Mouse (Mus musculus): ENCODE measurements around the gene Rbp2. TPM values are rescaled to one million over a fixed set of nuclear protein-coding genes. Genes with fewer than 3 reads are reported as not detected.

Gene Rbp2
- polyA plus RNA-seq, 1 experiment from 2014 or later = 4.1 TPM

DNA sequence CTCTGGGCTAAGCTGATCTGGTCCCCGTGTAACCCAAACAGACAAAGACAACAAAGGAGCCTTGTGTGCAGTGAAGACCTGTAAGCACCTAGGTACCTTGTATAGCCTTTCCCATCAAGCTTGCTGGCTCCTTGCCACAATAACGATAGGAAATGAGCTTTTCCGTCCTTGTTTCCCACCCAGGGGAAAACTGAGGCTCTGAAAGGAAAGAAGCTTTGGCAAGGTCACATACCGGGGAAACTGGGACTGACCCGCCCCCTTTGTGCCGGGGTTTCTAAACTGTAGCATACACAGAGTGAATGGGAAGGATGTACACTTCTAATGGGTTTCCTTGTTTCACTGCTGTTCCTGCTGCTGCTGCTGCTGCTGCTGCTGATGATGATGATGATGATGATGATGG lies 12.1 kb downstream of the Rbp2 start:
- Histone ChIP-seq H3K9ac (replicated peaks; ENCODE audit: low read depth, low read length) (no peak overlapping the region), H3K4me1 (ENCODE audit: control insufficient read depth, insufficient read depth, low read length) (peaks cover 22% of the 10 kb centered on the region), H3K4me3 (ENCODE audit: low read depth, low read length) (no peak overlapping the region), H3K36me3 (ENCODE audit: control insufficient read depth, insufficient read depth, low read length) (no peaks in the 10 kb centered on the region), H3K4me2 (replicated peaks; ENCODE audit: low read depth, low read length) (peak overlapping the region; percentile 21; the same call in 1 of the 2 replicates), H3K9me3 (ENCODE audit: control insufficient read depth, low read depth, low read length) (no peaks in the 10 kb centered on the region), H3K27me3 (ENCODE audit: control insufficient read depth, insufficient read depth, low read length) (no peaks in the 10 kb centered on the region), H3K27ac (ENCODE audit: low read length) (peak overlapping the region; percentile 49; the same call in 1 of the 2 replicates)
- ATAC-seq (ENCODE audit: insufficient number of reproducible peaks, insufficient read depth, low FRiP score, low read depth) = 0 out of 2 replicates have a peak, but pooled peaks have one; percentile 11
- WGBS = 25% methylated on average over 6 of the region's 6 CpGs

DNA sequence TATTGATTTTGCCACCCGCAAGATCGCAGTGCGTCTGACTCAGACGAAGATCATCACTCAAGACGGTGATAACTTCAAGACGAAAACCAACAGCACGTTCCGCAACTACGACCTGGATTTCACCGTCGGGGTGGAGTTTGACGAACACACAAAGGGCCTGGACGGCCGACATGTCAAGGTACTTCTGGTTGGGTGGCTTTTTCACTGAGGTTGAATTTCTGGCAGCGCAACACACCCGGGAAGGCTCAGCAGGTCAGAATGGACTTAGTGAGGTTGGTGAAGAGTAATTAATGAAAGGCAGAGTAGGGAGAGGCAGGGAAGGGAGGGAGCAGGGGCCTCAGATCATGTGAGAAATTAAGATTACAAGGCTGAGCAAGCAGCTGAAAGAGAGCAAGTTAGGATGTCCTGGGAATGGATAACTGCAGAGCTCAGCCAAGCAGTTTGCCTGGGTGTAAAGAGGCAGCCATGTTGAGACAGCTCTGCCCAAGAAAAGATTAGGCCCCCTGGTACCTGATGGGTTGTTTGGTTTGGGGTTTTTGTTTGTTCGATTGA lies 12.9 kb downstream of the Rbp2 start:
- H3K27ac ChIP-seq (ENCODE audit: low read length) = peak overlapping the region; percentile 44; the same call in 1 of the 2 replicates
- no peak for ATAC-seq (ENCODE audit: insufficient number of reproducible peaks, insufficient read depth, low FRiP score, low read depth)
- H3K4me1 ChIP-seq (ENCODE audit: control insufficient read depth, insufficient read depth, low read length) = peaks cover 22% of the 10 kb centered on the region
- H3K4me2 ChIP-seq (replicated peaks; ENCODE audit: low read depth, low read length) = no peak overlapping the region
- no peaks in the 10 kb centered on the region for H3K36me3 ChIP-seq (ENCODE audit: control insufficient read depth, insufficient read depth, low read length)
- no peak overlapping the region for H3K4me3 ChIP-seq (ENCODE audit: low read depth, low read length)
- H3K9ac ChIP-seq (replicated peaks; ENCODE audit: low read depth, low read length) = no peak overlapping the region
- no peaks in the 10 kb centered on the region for H3K27me3 ChIP-seq (ENCODE audit: control insufficient read depth, insufficient read depth, low read length)
- no peaks in the 10 kb centered on the region for H3K9me3 ChIP-seq (ENCODE audit: control insufficient read depth, low read depth, low read length)
- 49% methylated on average over 17 of the region's 17 CpGs for WGBS

DNA sequence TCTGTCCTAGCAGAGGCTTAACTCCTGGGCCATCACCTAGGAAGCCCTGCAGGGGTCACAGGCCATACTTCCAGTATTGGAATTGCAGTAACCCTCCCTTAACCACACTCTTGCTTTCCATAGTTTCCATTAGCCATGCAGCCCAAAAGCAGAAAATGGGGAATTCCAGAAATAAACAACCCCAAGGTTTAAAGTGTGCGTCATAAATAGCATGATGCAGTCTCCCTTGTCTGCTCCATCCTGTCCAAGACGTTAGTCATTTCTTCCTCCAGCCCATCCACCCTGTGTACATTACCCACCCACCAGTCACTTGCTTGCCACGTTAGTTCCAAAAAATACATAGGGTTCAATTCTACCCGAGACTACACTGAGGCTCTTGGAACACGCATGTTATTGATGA lies 13.7 kb downstream of the Rbp2 start:
- Histone ChIP-seq H3K27me3 (ENCODE audit: control insufficient read depth, insufficient read depth, low read length) (no peaks in the 10 kb centered on the region), H3K36me3 (ENCODE audit: control insufficient read depth, insufficient read depth, low read length) (no peaks in the 10 kb centered on the region), H3K4me1 (ENCODE audit: control insufficient read depth, insufficient read depth, low read length) (peaks cover 22% of the 10 kb centered on the region), H3K4me3 (ENCODE audit: low read depth, low read length) (no peak overlapping the region), H3K9me3 (ENCODE audit: control insufficient read depth, low read depth, low read length) (no peaks in the 10 kb centered on the region), H3K9ac (replicated peaks; ENCODE audit: low read depth, low read length) (no peak overlapping the region), H3K4me2 (replicated peaks; ENCODE audit: low read depth, low read length) (no peak overlapping the region), H3K27ac (ENCODE audit: low read length) (no peak overlapping the region)
- 74% methylated on average over 5 of the region's 5 CpGs for WGBS
- ATAC-seq (ENCODE audit: insufficient number of reproducible peaks, insufficient read depth, low FRiP score, low read depth) = no peak

DNA sequence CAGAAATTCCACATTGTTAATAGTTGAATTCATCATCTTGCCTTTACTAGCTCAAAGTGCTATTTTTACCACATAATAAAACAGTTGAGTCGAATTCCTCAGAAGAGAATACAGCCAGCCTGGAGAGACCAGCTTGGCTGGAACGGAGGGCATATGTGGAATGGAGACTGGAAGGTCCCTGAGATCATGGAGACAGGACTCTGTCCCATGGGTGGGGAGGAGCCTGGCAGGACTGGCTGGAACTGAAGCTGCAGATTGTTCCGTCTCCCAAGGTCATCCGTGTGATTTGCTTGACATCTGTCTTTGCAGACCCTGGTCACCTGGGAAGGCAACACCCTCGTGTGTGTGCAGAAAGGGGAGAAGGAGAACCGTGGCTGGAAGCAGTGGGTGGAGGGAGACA lies 21.6 kb downstream of the Rbp2 start:
- ATAC-seq (ENCODE audit: insufficient number of reproducible peaks, insufficient read depth, low FRiP score, low read depth) = no peak
- Histone ChIP-seq H3K27ac (ENCODE audit: low read length) (no peak overlapping the region), H3K9me3 (ENCODE audit: control insufficient read depth, low read depth, low read length) (no peaks in the 10 kb centered on the region), H3K4me3 (ENCODE audit: low read depth, low read length) (no peak overlapping the region), H3K27me3 (ENCODE audit: control insufficient read depth, insufficient read depth, low read length) (no peaks in the 10 kb centered on the region), H3K9ac (replicated peaks; ENCODE audit: low read depth, low read length) (no peak overlapping the region), H3K4me1 (ENCODE audit: control insufficient read depth, insufficient read depth, low read length) (0 out of 2 replicates have a peak, but pooled peaks cover 3% of the 10 kb centered on the region), H3K4me2 (replicated peaks; ENCODE audit: low read depth, low read length) (no peak overlapping the region), H3K36me3 (ENCODE audit: control insufficient read depth, insufficient read depth, low read length) (no peaks in the 10 kb centered on the region)
- 41% methylated on average over 6 of the region's 6 CpGs for WGBS

DNA sequence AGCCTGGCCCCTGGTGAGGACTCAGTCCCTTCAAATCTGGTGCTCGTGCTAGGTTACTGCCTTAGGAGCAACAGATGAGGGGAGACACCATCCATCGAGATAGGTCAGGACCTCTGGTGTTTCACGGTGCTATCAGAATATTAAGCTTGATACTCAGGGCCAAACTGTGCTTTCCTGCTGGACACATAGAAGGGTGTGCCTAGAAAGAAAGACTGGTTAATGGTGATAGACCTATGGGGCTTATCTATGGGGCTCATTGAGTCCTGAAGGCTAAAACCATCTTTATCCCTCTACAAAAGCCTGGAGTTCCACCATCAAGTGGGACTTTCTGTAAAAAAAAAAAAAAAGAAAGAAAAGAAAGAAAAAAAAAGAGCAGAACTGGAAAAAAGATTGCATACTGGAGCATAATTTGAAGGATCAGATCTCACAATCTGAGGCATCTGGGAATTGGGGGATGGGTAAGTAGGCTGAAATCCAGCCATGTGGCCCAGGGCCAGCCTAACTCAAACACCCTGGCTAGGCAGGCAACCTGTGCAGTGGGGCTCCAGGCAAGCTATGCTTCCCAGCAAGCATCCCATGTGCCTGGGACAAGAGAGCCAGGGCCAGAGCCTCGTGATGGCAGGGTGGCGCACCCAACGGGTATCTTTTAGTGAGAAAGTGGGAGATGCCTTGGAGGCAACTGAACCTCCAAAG lies 24.6 kb downstream of the Rbp2 start:
- Histone ChIP-seq H3K4me3 (ENCODE audit: low read depth, low read length) (no peak overlapping the region), H3K27me3 (ENCODE audit: control insufficient read depth, insufficient read depth, low read length) (no peaks in the 10 kb centered on the region), H3K4me2 (replicated peaks; ENCODE audit: low read depth, low read length) (no peak overlapping the region), H3K4me1 (ENCODE audit: control insufficient read depth, insufficient read depth, low read length) (0 out of 2 replicates have a peak, but pooled peaks cover 3% of the 10 kb centered on the region), H3K9me3 (ENCODE audit: control insufficient read depth, low read depth, low read length) (no peaks in the 10 kb centered on the region), H3K9ac (replicated peaks; ENCODE audit: low read depth, low read length) (no peak overlapping the region), H3K36me3 (ENCODE audit: control insufficient read depth, insufficient read depth, low read length) (no peaks in the 10 kb centered on the region), H3K27ac (ENCODE audit: low read length) (no peak overlapping the region)
- 90% methylated on average over 6 of the region's 6 CpGs for WGBS
- ATAC-seq (ENCODE audit: insufficient number of reproducible peaks, insufficient read depth, low FRiP score, low read depth) = no peak

DNA sequence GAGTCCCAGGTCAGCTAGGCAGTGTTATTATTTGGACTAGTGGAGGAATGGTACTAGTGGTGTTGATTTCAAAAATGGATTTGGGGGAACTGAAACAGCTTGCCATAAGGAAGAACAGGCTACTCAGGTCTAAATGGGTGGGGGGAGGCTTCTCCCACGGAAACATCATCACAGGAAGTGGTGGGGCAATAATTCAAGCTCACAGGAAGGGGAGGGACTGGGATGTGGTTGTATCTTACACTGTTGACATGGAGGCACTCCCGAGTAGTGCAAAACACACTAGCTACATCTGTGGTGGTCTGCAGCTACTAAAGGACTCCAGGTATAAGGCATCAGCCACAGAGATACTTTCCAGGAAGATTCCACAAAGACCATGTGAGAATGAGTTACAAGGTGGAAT lies 38.0 kb downstream of the Rbp2 start:
- H3K36me3 ChIP-seq (ENCODE audit: control insufficient read depth, insufficient read depth, low read length) = no peaks in the 10 kb centered on the region
- H3K4me3 ChIP-seq (ENCODE audit: low read depth, low read length) = no peak overlapping the region
- H3K9me3 ChIP-seq (ENCODE audit: control insufficient read depth, low read depth, low read length) = no peaks in the 10 kb centered on the region
- H3K4me2 ChIP-seq (replicated peaks; ENCODE audit: low read depth, low read length) = no peak overlapping the region
- no peak for ATAC-seq (ENCODE audit: insufficient number of reproducible peaks, insufficient read depth, low FRiP score, low read depth)
- no peaks in the 10 kb centered on the region for H3K27me3 ChIP-seq (ENCODE audit: control insufficient read depth, insufficient read depth, low read length)
- WGBS = 70% methylated on average over 2 of the region's 2 CpGs
- no peak overlapping the region for H3K9ac ChIP-seq (replicated peaks; ENCODE audit: low read depth, low read length)
- H3K27ac ChIP-seq (ENCODE audit: low read length) = no peak overlapping the region
- H3K4me1 ChIP-seq (ENCODE audit: control insufficient read depth, insufficient read depth, low read length) = no peaks in the 10 kb centered on the region

DNA sequence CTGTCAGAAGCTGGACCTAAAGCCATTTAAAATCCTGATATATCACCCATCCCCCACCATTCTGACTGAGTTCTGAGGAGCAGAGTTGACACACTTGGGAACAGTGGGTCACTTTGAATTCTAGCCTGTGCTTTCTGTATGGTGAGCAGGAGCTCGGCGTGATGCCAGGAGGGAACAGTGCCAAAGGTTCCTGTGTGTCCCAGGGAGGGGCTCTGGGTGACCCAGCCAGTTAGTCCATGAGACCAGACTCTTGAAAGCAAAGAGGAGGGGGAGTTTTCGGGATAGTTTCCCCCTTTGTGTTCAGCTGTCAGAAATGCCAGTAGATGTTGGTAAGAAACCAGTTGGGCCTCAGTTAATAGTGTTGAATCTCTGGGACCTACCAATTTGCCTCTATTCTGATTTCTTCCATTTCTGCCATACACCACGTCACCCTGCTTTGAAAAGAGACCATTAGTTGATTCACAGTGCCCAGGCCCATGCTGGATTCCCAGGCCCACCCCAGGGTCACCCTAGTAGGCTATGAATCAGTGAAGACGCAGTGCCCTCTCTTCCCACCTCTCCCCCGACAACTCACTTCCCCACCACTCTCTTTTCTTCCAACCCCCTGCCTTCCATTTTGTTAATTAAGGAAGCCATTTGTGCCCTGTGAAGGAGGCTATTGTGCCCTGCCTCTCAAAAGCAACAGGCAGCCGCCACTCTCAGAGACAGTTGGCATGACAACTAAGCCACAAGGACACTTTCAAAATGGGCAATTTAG lies 39.0 kb downstream of the Rbp2 start:
- Histone ChIP-seq H3K36me3 (ENCODE audit: control insufficient read depth, insufficient read depth, low read length) (no peaks in the 10 kb centered on the region), H3K27me3 (ENCODE audit: control insufficient read depth, insufficient read depth, low read length) (no peaks in the 10 kb centered on the region), H3K9me3 (ENCODE audit: control insufficient read depth, low read depth, low read length) (no peaks in the 10 kb centered on the region), H3K4me1 (ENCODE audit: control insufficient read depth, insufficient read depth, low read length) (no peaks in the 10 kb centered on the region), H3K9ac (replicated peaks; ENCODE audit: low read depth, low read length) (no peak overlapping the region), H3K4me2 (replicated peaks; ENCODE audit: low read depth, low read length) (no peak overlapping the region), H3K4me3 (ENCODE audit: low read depth, low read length) (no peak overlapping the region), H3K27ac (ENCODE audit: low read length) (no peak overlapping the region)
- peak; percentile 61; the same call in 1 of the 2 replicates for ATAC-seq (ENCODE audit: insufficient number of reproducible peaks, insufficient read depth, low FRiP score, low read depth)
- 77% methylated on average over 7 of the region's 7 CpGs for WGBS

DNA sequence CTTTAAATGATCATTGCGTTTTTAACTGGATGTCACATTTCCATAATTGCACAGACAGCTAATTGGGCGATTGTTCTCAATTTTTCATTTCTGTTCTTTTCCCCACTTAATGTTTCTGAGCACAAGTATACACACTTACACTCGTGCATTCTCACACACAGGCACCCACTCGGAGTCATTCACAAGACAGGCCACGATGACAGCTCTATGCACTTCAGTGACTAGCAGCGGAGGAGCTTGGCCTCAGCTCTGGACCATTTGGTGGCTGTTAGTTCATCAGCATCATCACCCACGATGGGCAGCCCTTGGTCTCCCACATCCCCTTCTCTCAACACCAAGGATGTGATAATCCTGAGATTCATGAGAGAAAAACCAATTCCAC lies 39.6 kb downstream of the Rbp2 start:
- Histone ChIP-seq H3K36me3 (ENCODE audit: control insufficient read depth, insufficient read depth, low read length) (no peaks in the 10 kb centered on the region), H3K4me3 (ENCODE audit: low read depth, low read length) (no peak overlapping the region), H3K27me3 (ENCODE audit: control insufficient read depth, insufficient read depth, low read length) (no peaks in the 10 kb centered on the region), H3K4me1 (ENCODE audit: control insufficient read depth, insufficient read depth, low read length) (no peaks in the 10 kb centered on the region), H3K9me3 (ENCODE audit: control insufficient read depth, low read depth, low read length) (no peaks in the 10 kb centered on the region), H3K4me2 (replicated peaks; ENCODE audit: low read depth, low read length) (no peak overlapping the region), H3K9ac (replicated peaks; ENCODE audit: low read depth, low read length) (no peak overlapping the region), H3K27ac (ENCODE audit: low read length) (no peak overlapping the region)
- 68% methylated on average over 7 of the region's 7 CpGs for WGBS
- no peak for ATAC-seq (ENCODE audit: insufficient number of reproducible peaks, insufficient read depth, low FRiP score, low read depth)
